In the genomic region with DNA sequence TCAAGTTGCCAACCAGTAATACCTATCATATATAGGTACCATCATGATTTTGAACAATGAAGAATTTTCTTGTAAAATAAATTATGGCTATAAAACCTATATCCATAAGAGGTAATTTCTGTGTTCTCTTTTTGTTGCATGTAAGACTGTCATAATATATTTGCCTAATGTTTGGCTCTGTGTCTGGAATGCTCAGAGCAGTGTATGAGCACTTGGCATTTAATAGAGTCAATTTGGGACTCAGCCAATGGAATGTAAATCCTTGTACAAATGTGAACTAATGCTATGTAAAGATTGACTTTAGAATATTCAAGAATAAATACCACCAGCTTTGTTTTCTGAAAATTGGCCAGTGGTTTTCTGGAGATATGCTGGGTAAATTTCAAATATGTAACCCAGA, we compare ENCODE assay signal across 28 mouse cellular contexts.
"Had no signal": no experiment of that assay in that cellular context is flagged by ENCODE, and none has a peak within 500 bp of the region (broad histone marks: within the 10 kb centered on the region; RNA-seq: fewer than 3 reads in every experiment).

No protein-coding gene starts in this region.

- DNase-seq: gastrocnemius, adult 2 months; gastrocnemius, postnatal 10 days; gastrocnemius, postnatal 25 days; heart, adult 11 months; heart, adult 2 months; heart, postnatal 14 days; heart, postnatal 36 days; kidney, adult 11 months; kidney, adult 2 months; kidney, adult 9 months; kidney, postnatal 10 days; kidney, postnatal 25 days; kidney, postnatal 4 days; liver had no signal

- ATAC-seq: hindbrain, postnatal 0 days; intestine, embryonic 16.5 days; liver, embryonic 12.5 days had no signal

- H3K9me3 ChIP-seq: heart, embryonic 13.5 days; heart, embryonic 15.5 days; hindbrain, embryonic 13.5 days; hindbrain, embryonic 15.5 days; kidney, embryonic 15.5 days; limb, embryonic 10.5 days; limb, embryonic 12.5 days; liver, embryonic 12.5 days had no signal

- H3K4me1 ChIP-seq: heart, embryonic 13.5 days; heart, embryonic 15.5 days; hindbrain, embryonic 13.5 days; hindbrain, embryonic 15.5 days; kidney, embryonic 15.5 days; limb, embryonic 10.5 days; limb, embryonic 12.5 days; liver, embryonic 12.5 days had no signal

- H3K27ac ChIP-seq: gastrocnemius, adult 2 months; heart, adult 2 months; heart, embryonic 13.5 days; heart, embryonic 15.5 days; hindbrain, embryonic 13.5 days; hindbrain, embryonic 15.5 days; hindbrain, postnatal 0 days; kidney, embryonic 15.5 days; layer of hippocampus, adult 2 months; left cerebral cortex, adult 2 months; limb, embryonic 10.5 days; limb, embryonic 12.5 days; liver, embryonic 12.5 days; liver, embryonic 14.5 days had no signal

- H3K36me3 ChIP-seq: heart, embryonic 13.5 days; heart, embryonic 15.5 days; hindbrain, embryonic 13.5 days; hindbrain, embryonic 15.5 days; kidney, embryonic 15.5 days; limb, embryonic 10.5 days; limb, embryonic 12.5 days; liver, embryonic 12.5 days had no signal

- H3K9ac ChIP-seq: heart, embryonic 13.5 days; heart, embryonic 15.5 days; hindbrain, embryonic 13.5 days; hindbrain, embryonic 15.5 days; kidney, embryonic 15.5 days; limb, embryonic 12.5 days; liver, embryonic 12.5 days; liver, embryonic 14.5 days had no signal

- H3K4me3 ChIP-seq: gastrocnemius, adult 2 months; heart, adult 2 months; heart, embryonic 13.5 days; heart, embryonic 15.5 days; hindbrain, embryonic 13.5 days; hindbrain, embryonic 15.5 days; kidney, embryonic 15.5 days; layer of hippocampus, adult 2 months; left cerebral cortex, adult 2 months; limb, embryonic 10.5 days; limb, embryonic 12.5 days; liver, embryonic 12.5 days had no signal

- H3K27me3 ChIP-seq: heart, embryonic 13.5 days; heart, embryonic 15.5 days; hindbrain, embryonic 13.5 days; hindbrain, embryonic 15.5 days; kidney, embryonic 15.5 days; limb, embryonic 12.5 days; liver, embryonic 12.5 days had no signal

- H3K4me2 ChIP-seq: heart, embryonic 11.5 days; heart, embryonic 13.5 days; heart, embryonic 15.5 days; hindbrain, embryonic 13.5 days; hindbrain, embryonic 15.5 days; kidney, embryonic 15.5 days; limb, embryonic 12.5 days; liver, embryonic 12.5 days had no signal
